Mouse (Mus musculus) neural tube, embryonic 15.5 days (tissue): ENCODE results near the gene Fam72a. TPM values are rescaled to one million over a fixed set of nuclear protein-coding genes. Genes with fewer than 3 reads are reported as not detected.

ENCODE experiments used
- ATAC-seq: fragments of 200-750 bp; cut with Nextera tagmentation; 2 replicates; pipeline ENCODE4 v1.8.0; 2017; ENCODE audit warnings: mild to moderate bottlenecking, moderate TSS enrichment, moderate library complexity; ENCODE audit not compliant: low FRiP score
- H3K27ac ChIP-seq: fragments of 300-500 bp; sonication (generic); replicated peaks from 2 replicates; pipeline ENCODE4 v1.5.1; 2015; ENCODE audit warnings: mild to moderate bottlenecking, inconsistent platforms
- H3K27me3 ChIP-seq: fragments of 300-500 bp; sonication (generic); replicated peaks from 2 replicates; pipeline ENCODE4 v1.6.1; 2015; ENCODE audit warnings: inconsistent platforms
- H3K36me3 ChIP-seq: fragments of 300-500 bp; sonication (generic); 2 replicates; pipeline ENCODE4 v1.6.1; 2015; ENCODE audit warnings: inconsistent platforms
- H3K4me1 ChIP-seq: fragments of 300-500 bp; sonication (generic); 2 replicates; pipeline ENCODE4 v1.6.1; 2015; ENCODE audit warnings: inconsistent platforms
- H3K4me2 ChIP-seq: fragments of 300-500 bp; sonication (generic); 2 replicates; pipeline ENCODE4 v1.6.1; 2015; ENCODE audit warnings: inconsistent platforms, mild to moderate bottlenecking, moderate library complexity
- H3K4me3 ChIP-seq: fragments of 300-500 bp; sonication (generic); replicated peaks from 2 replicates; pipeline ENCODE4 v1.5.1; 2015; ENCODE audit warnings: mild to moderate bottlenecking, inconsistent platforms
- H3K9ac ChIP-seq: fragments of 300-500 bp; sonication (generic); replicated peaks from 2 replicates; pipeline ENCODE4 v1.6.1; 2015; ENCODE audit warnings: mild to moderate bottlenecking, inconsistent platforms
- H3K9me3 ChIP-seq: fragments of 300-500 bp; sonication (generic); replicated peaks from 2 replicates; pipeline ENCODE4 v1.6.1; 2016; ENCODE audit warnings: inconsistent platforms
- WGBS: fragments of 180-500 bp; shearing (Covaris S2); methylation state at CpG from one replicate; pipeline ENCODE4 v1.1.7; 2015; ENCODE audit warnings: mixed read lengths; 5-methylcytosine and 5-hydroxymethylcytosine counted together
- polyA plus RNA-seq: library from polyadenylated mRNA; unstranded; fragments of >200 nt; fragmentation: Nextera tagmentation; extraction: Ambion mirVana; gene quantifications from 2 replicates; pipeline ENCODE4 v1.2.1, GENCODE M21; 2015

Fam72a gene
- polyA plus RNA-seq, result 1.2 and 1.8 TPM in 2 replicates

DNA sequence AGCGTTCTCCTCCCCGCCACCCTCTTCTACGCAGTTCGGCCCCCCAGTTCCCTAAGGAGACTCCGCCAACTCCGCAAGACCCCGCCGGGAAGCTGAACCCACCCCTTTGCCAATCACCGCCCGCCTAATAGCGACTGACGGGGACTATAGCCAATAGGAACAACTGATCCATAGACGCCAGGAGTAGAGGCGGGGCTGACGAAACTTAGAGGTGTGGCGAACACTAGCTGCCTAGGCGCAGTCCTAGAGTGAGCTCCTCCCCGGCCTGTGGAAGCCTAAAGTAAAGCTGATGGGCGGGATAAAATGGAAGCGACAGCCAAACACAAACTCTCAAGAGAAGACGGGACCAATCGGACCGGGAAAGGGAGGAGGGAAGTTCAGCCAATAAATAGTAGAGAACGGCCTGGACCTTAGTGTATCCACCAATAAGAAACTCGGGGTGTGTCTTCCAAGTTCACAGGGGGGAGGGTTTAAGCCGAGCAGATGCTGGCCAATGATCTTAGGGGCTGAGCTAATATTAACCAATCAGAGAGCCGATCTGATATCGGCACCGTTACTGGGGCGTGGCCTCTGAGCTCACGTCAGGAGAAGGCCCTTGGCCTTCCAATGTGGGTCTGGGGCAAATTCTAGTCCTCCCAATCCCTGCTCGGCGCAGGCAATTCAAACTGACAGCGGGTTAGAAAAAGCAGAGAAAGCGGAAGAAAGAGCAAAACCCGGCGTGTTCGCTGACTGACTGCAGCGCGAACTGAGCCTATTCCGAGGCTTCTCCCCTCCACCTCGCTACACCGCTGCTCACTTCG, at the start of gene Fam72a, which contains the start of gene Srgap2:
Gene Fam72a (plus strand): TSS at position 623 of the 800 bp plus-strand sequence.
Gene Srgap2 (minus strand): TSS at position 72 of the 800 bp plus-strand sequence.
- H3K4me3 ChIP-seq, result peak within 1 kb of the TSS; percentile 67
- peak within 1 kb of the TSS; percentile 94 for H3K9ac ChIP-seq
- peak; percentile 96 for ATAC-seq
- H3K4me1 ChIP-seq, result peaks cover 34% of the 10 kb centered on the region
- H3K27me3 ChIP-seq, result no peaks in the 10 kb centered on the region
- peak within 1 kb of the TSS; percentile 94 for H3K27ac ChIP-seq
- H3K36me3 ChIP-seq, result no peaks in the 10 kb centered on the region
- no peaks in the 10 kb centered on the region for H3K9me3 ChIP-seq
- WGBS, result under 1% methylated on average over 44 of the region's 44 CpGs
- peak within 1 kb of the TSS; percentile 97 for H3K4me2 ChIP-seq

- H3K9me3 ChIP-seq, result no peaks in the 10 kb centered on the region
- H3K9ac ChIP-seq, result no peak overlapping the region
- no peak overlapping the region for H3K4me2 ChIP-seq
- no peaks in the 10 kb centered on the region for H3K36me3 ChIP-seq
- no peaks in the 10 kb centered on the region for H3K27me3 ChIP-seq
- H3K27ac ChIP-seq, result no peak overlapping the region
- H3K4me3 ChIP-seq, result no peak overlapping the region
- WGBS, result 23% methylated on average over 2 of the region's 2 CpGs
- H3K4me1 ChIP-seq, result peaks cover 6% of the 10 kb centered on the region; the same call in 1 of the 2 replicates
- ATAC-seq, result no peak
Measured at GRCm38 (mm10) chr1:131478770-131479305, 48.9 kb upstream of the Fam72a start.

DNA sequence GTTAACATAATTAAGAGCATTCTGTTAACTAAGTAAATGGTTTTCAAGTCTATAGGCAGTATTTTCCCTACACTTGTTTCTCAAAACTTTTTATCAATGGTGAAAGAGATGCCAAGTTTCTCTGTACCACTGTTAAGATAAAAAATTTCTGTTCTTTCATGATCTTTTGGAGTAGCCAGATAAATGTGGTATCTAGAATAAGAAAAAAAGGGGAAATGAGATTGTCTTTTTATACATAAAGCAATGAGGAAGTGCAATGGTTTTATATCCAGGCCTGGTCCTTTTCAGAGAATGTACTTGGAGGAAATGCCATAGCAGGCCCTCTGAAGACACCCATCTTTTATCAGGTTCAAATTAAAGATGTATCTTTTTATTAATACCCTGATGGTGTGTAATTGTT, 46.3 kb upstream of the Fam72a start:
- Histone ChIP-seq H3K4me3 (no peak overlapping the region), H3K9me3 (no peaks in the 10 kb centered on the region), H3K9ac (no peak overlapping the region), H3K27me3 (no peaks in the 10 kb centered on the region), H3K36me3 (no peaks in the 10 kb centered on the region), H3K27ac (no peak overlapping the region), H3K4me1 (peaks cover 6% of the 10 kb centered on the region; the same call in 1 of the 2 replicates), H3K4me2 (no peak overlapping the region)
- ATAC-seq, result no peak

- H3K4me3 ChIP-seq, result no peak overlapping the region
- 89% methylated on average over 3 of the region's 3 CpGs for WGBS
Measured at GRCm38 (mm10) chr1:131482242-131482641, 45.5 kb upstream of the Fam72a start.

GRCm38 (mm10) chr1:131486094-131486850, 41.4 kb upstream of the Fam72a start:
- 81% methylated on average over 5 of the region's 5 CpGs for whole genome bisulfite sequencing
- H3K4me3 ChIP-seq, result no peak overlapping the region
- no peak overlapping the region for H3K9ac ChIP-seq
- no peak overlapping the region for H3K27ac ChIP-seq
- H3K27me3 ChIP-seq, result no peaks in the 10 kb centered on the region
- H3K9me3 ChIP-seq, result no peaks in the 10 kb centered on the region
- H3K4me1 ChIP-seq, result peaks cover 13% of the 10 kb centered on the region; the same call in 1 of the 2 replicates
- ATAC-seq, result no peak
- H3K36me3 ChIP-seq, result no peaks in the 10 kb centered on the region
- H3K4me2 ChIP-seq, result no peak overlapping the region

More at GRCm38 (mm10) chr1:131482242-131482641, 45.5 kb upstream of the Fam72a start:
- Histone ChIP-seq H3K9ac (no peak overlapping the region), H3K9me3 (no peaks in the 10 kb centered on the region), H3K4me2 (no peak overlapping the region), H3K27ac (no peak overlapping the region), H3K27me3 (no peaks in the 10 kb centered on the region), H3K4me1 (peaks cover 10% of the 10 kb centered on the region; the same call in 1 of the 2 replicates), H3K36me3 (no peaks in the 10 kb centered on the region)
- no peak for ATAC-seq

- no peaks in the 10 kb centered on the region for H3K9me3 ChIP-seq
- 80% methylated on average over 3 of the region's 3 CpGs for WGBS
- no peaks in the 10 kb centered on the region for H3K36me3 ChIP-seq
- H3K4me1 ChIP-seq, result peaks cover 27% of the 10 kb centered on the region
- H3K4me3 ChIP-seq, result no peak overlapping the region
- no peak for ATAC-seq
- H3K27me3 ChIP-seq, result no peaks in the 10 kb centered on the region
- H3K4me2 ChIP-seq, result no peak overlapping the region
- no peak overlapping the region for H3K9ac ChIP-seq
- H3K27ac ChIP-seq, result no peak overlapping the region
Measured at GRCm38 (mm10) chr1:131489312-131489711, 38.4 kb upstream of the Fam72a start.

DNA sequence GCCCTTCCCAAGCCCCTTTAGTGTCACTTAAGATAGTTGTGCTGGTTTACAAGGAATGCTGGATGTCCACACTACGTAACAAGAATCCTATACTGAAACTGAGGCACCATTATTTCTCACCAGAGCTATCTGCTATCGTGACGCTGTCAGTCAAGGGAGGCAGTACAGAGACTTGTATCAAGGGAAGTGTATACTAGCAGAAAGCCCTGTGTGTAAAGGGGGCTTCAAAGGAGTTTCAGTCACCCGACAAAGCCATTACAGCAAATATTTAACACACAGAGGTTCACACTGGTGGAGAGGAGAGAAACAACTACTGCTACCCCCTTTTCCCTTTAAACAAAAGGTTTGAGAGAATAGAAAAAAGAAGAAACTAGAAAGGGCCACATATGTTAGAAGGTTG, 36.1 kb upstream of the Fam72a start:
- no peak overlapping the region for H3K4me3 ChIP-seq
- H3K27ac ChIP-seq, result peak overlapping the region; percentile 64
- peak; percentile 68 for ATAC-seq
- peaks cover 31% of the 10 kb centered on the region for H3K4me1 ChIP-seq
- H3K4me2 ChIP-seq, result peak overlapping the region; percentile 9; the same call in 1 of the 2 replicates
- no peaks in the 10 kb centered on the region for H3K36me3 ChIP-seq
- H3K9ac ChIP-seq, result no peak overlapping the region
- no peaks in the 10 kb centered on the region for H3K27me3 ChIP-seq
- 31% methylated on average over 4 of the region's 4 CpGs for WGBS
- H3K9me3 ChIP-seq, result no peaks in the 10 kb centered on the region

- Histone ChIP-seq H3K36me3 (no peaks in the 10 kb centered on the region), H3K9me3 (no peaks in the 10 kb centered on the region), H3K9ac (no peak overlapping the region), H3K27ac (peak overlapping the region; percentile 50), H3K4me1 (peaks cover 26% of the 10 kb centered on the region), H3K4me2 (no peak overlapping the region), H3K4me3 (no peak overlapping the region), H3K27me3 (no peaks in the 10 kb centered on the region)
- WGBS, result 44% methylated on average over 2 of the region's 2 CpGs
- ATAC-seq, result no peak
Measured at GRCm38 (mm10) chr1:131492360-131492759, 35.3 kb upstream of the Fam72a start.

DNA sequence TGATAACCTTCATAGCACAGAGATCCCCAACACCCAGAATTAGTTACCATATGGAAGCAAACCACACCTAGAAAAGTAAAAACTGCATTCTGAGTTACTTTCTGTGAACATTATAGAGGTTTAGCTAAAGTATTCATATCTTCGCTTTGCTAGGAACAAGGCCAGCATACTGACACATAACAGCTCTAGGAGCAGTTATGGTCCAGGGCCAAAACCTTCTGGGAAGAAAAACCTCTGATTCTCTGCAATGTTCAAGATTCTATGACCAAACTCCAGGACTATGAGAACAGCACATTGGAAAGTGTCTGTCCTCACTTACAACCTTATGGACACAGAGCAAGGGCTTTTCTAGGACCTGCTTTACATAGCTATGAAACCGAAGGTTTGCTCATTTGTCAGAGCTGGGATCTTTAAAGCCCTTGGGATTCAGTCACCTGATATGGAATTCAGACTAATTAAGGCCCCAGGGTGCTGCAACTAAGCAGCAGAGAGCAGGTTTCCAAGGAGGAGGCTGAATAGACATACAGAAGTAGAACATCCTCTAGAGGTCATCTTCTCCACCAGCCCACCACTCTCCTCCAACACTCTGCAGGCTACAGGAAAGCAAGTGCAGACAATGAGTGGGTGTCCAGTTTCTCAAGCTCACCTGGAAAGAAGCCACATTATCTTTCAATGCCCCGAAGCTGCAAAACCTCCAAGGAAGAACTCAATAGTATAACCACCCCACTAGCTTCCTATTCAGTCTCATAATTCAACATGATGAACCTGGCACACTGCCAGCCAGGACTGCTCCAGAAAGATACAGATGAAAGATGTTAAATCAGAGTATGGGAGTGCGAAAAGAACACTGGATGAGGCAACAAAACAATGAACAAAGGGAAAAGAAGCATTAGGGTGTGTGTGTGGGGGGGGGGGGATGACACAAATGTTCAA, 33.5 kb upstream of the Fam72a start:
- Histone ChIP-seq H3K27ac (peak overlapping the region; percentile 37; the same call in 1 of the 2 replicates), H3K9ac (no peak overlapping the region), H3K4me1 (peaks cover 24% of the 10 kb centered on the region), H3K27me3 (no peaks in the 10 kb centered on the region), H3K9me3 (no peaks in the 10 kb centered on the region), H3K4me2 (no peak overlapping the region), H3K36me3 (no peaks in the 10 kb centered on the region), H3K4me3 (no peak overlapping the region)
- WGBS, result 70% methylated on average over 4 of the region's 4 CpGs
- ATAC-seq, result no peak

DNA sequence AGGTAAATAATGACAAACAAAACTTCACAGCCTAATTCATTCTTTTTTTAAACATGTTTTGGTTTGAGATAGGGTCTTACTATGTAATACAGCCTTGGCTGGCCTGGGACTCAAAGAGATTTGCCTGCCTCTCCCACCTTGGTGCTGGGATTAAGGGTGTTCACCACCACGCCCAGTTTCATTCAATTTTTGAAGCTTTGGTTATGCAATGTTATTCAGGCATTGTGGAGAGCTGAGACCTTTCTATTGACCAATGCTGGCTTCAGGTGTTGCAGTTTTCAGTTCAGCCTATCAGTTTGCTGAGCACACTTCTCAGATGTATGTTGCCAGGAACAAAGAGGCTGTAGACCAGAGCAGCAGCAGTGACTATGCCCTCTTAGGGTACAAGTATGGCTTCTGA, 29.5 kb upstream of the Fam72a start:
- Histone ChIP-seq H3K9ac (no peak overlapping the region), H3K4me1 (peaks cover 12% of the 10 kb centered on the region), H3K4me2 (no peak overlapping the region), H3K27me3 (no peaks in the 10 kb centered on the region), H3K27ac (no peak overlapping the region), H3K9me3 (no peaks in the 10 kb centered on the region), H3K4me3 (no peak overlapping the region), H3K36me3 (no peaks in the 10 kb centered on the region)
- WGBS, result 94% methylated on average over 1 of the region's 1 CpGs
- no peak for ATAC-seq

- Histone ChIP-seq H3K36me3 (no peaks in the 10 kb centered on the region), H3K27ac (no peak overlapping the region), H3K4me3 (no peak overlapping the region), H3K27me3 (no peaks in the 10 kb centered on the region), H3K9me3 (no peaks in the 10 kb centered on the region), H3K4me2 (no peak overlapping the region), H3K9ac (no peak overlapping the region), H3K4me1 (peaks cover 3% of the 10 kb centered on the region; the same call in 1 of the 2 replicates)
- WGBS, result 88% methylated on average over 1 of the region's 1 CpGs
- ATAC-seq, result no peak
Measured at GRCm38 (mm10) chr1:131501681-131502080, 26.0 kb upstream of the Fam72a start.
